Mouse (Mus musculus): ENCODE results near the gene Tmod2. TPM values are rescaled to one million over a fixed set of nuclear protein-coding genes. Genes with fewer than 3 reads are reported as not detected.
A peak's percentile ranks its signal among the peaks of the same experiment; 100 is the strongest.

Tmod2 gene
- total and polyA plus RNA-seq, 2 experiments: 0.09 TPM; not detected in 1

DNA sequence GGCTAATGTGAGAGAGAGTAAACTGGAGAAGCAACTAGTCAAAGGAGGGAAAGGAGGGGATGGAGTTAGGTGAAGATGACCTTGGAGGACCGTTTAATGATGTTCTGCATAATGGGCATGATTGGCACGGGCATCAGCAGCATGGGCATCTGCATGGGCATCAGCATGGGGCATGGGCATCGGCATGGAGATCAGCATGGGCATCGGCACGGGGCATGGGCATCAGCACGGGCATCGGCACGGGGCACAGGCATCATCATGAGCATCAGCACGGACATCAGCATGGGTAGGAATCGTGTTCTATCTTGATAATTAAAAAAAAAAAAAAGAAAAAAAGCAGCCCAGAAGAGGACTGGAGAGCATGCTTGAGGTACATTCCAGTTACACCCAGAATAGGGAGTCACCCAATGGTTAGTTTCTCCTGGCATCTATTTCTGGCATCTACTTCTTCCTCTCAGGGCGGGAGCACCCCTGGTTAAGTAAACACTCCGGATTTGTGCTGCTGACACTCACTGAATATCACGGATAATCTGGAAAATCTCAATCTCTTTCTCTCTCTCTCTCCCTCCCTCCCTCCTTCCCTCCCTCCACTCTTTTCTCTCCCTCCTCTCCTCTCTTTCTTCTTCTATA lies 50.0 kb downstream of the Tmod2 start:
- no peaks in the 10 kb centered on the region; the same call in 1 of the 2 replicates for H3K79me2 ChIP-seq (ENCODE audit: control insufficient read depth, insufficient read depth, low read length)
- no peak overlapping the region for H3K9ac ChIP-seq (ENCODE audit: low read depth, low read length)
- DNase-seq (ENCODE audit: extremely low read depth, low read depth, low spot score): no peak
- H3K27me3 ChIP-seq (ENCODE audit: control insufficient read depth, insufficient read depth, low read length): no peaks in the 10 kb centered on the region
- H3K36me3 ChIP-seq (ENCODE audit: control insufficient read depth, insufficient read depth, low read length): no peaks in the 10 kb centered on the region
- TF ChIP-seq CTCF (IDR thresholded peaks at IDR 0.05; ENCODE audit: low read depth, low read length) (no peak), POLR2A (IDR thresholded peaks at IDR 0.05; ENCODE audit: extremely low read depth, insufficient read depth, low read length) (no peak)
- no peak overlapping the region for H3K4me3 ChIP-seq (ENCODE audit: insufficient read depth, low read depth, low read length)
- H3K27ac ChIP-seq (replicated peaks; ENCODE audit: insufficient read depth, low read depth, low read length): no peak overlapping the region
- peaks cover 4% of the 10 kb centered on the region; the same call in 1 of the 2 replicates for H3K4me1 ChIP-seq (ENCODE audit: control insufficient read depth, insufficient read depth, low read length)
- WGBS: 81% methylated on average over 13 of the region's 13 CpGs

DNA sequence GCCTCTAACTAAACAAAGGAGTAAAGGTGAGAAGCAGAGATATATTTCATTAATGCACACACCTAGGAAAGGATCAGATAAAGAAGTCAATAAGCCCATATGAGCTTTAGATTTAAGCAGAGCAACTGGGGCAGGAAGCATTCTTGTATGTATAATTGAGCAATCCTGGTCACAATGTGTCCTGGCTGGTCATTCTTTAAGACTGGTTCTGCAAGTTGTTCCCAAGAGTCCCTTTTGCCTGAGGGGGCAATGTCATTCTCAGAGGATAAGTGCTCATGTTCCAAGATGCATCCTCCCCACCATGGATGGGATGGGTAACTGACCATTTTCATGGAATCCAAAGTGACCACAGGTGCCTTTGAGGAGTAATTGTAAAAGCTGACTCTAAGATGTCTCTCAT lies 50.8 kb downstream of the Tmod2 start:
- Histone ChIP-seq H3K27ac (replicated peaks; ENCODE audit: insufficient read depth, low read depth, low read length) (no peak overlapping the region), H3K4me3 (ENCODE audit: insufficient read depth, low read depth, low read length) (no peak overlapping the region), H3K79me2 (ENCODE audit: control insufficient read depth, insufficient read depth, low read length) (no peaks in the 10 kb centered on the region; the same call in 1 of the 2 replicates), H3K36me3 (ENCODE audit: control insufficient read depth, insufficient read depth, low read length) (no peaks in the 10 kb centered on the region), H3K27me3 (ENCODE audit: control insufficient read depth, insufficient read depth, low read length) (no peaks in the 10 kb centered on the region), H3K4me1 (ENCODE audit: control insufficient read depth, insufficient read depth, low read length) (peaks cover 4% of the 10 kb centered on the region; the same call in 1 of the 2 replicates), H3K9ac (ENCODE audit: low read depth, low read length) (no peak overlapping the region)
- TF ChIP-seq POLR2A (IDR thresholded peaks at IDR 0.05; ENCODE audit: extremely low read depth, insufficient read depth, low read length) (no peak), CTCF (IDR thresholded peaks at IDR 0.05; ENCODE audit: low read depth, low read length) (no peak)
- no peak for DNase-seq (ENCODE audit: extremely low read depth, low read depth, low spot score)

DNA sequence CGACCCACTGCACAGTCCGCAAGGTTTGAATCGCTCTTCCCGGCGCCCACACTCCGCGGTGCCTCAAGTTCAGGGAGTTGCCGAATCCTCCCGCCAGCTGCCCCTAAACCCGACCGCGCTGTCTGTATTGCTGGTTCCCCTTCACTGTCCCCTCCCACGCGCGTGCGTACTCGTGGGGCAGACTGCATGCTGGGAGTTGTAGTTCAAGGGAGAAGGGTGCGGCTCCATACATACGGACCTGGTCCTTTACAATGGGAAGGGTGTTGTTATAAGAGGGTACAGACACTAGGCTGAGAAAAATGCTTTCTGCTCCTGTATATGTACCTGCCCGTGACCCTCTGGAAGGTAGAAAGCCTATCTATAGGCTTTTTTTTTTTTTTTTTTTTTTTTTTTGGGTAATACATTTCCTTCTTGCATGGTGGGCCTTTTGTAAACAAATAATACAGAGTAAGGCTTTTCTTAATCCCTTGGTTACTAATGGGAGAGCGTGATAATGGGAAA lies 51.6 kb downstream of the Tmod2 start, which contains the start of gene Tmod3:
Tmod3 (minus strand) TSS at position 146 of the 501 bp plus-strand sequence.
- no peak for TF ChIP-seq CTCF (IDR thresholded peaks at IDR 0.05; ENCODE audit: low read depth, low read length)
- TF ChIP-seq POLR2A (IDR thresholded peaks at IDR 0.05; ENCODE audit: extremely low read depth, insufficient read depth, low read length): peak; percentile 84
- Histone ChIP-seq H3K79me2 (ENCODE audit: control insufficient read depth, insufficient read depth, low read length) (peaks cover 4% of the 10 kb centered on the region; the same call in 1 of the 2 replicates), H3K4me1 (ENCODE audit: control insufficient read depth, insufficient read depth, low read length) (peaks cover 4% of the 10 kb centered on the region; the same call in 1 of the 2 replicates), H3K27ac (replicated peaks; ENCODE audit: insufficient read depth, low read depth, low read length) (peak within 1 kb of the TSS; percentile 81), H3K4me3 (ENCODE audit: insufficient read depth, low read depth, low read length) (peak within 1 kb of the TSS; percentile 99), H3K27me3 (ENCODE audit: control insufficient read depth, insufficient read depth, low read length) (no peaks in the 10 kb centered on the region), H3K9ac (ENCODE audit: low read depth, low read length) (peak within 1 kb of the TSS; percentile 96), H3K36me3 (ENCODE audit: control insufficient read depth, insufficient read depth, low read length) (no peaks in the 10 kb centered on the region)
- DNase-seq (ENCODE audit: extremely low read depth, low read depth, low spot score): peak; percentile 80
- WGBS: 2% methylated on average over 21 of the region's 21 CpGs

DNA sequence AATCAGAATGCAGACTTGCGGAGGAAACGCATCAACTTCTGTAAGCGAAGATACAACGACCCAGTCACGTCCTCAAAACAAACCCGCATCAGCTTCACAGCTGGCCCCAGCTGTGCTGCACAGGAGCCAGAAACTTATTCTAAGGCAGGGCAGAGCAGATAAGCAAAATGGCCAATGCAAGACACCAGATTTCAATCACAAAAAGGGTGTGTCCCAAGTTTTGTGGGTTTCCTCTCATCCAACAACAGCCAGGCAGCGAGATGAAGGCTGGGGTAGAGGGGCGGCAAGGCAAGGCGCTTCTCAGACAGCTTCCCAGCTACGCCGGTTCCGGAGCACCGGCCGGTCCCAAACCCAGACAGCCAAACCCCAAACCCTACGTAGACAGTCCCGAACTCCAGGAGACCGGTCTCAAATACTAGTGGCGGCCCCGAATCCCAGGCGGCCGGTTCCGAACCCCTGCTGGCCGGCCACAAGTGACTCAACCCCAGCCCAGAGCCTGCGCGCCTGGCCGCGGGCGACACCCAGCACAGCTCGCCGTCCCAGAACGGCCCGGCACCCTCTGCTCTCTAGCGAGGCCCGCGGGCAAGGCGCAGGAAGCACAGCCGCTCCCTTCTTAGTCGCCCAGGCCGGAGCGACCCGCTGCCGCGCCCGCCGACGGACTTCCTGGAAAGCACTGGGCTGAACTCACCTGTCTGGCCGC lies 52.2 kb downstream of the Tmod2 start:
- H3K4me1 ChIP-seq (ENCODE audit: control insufficient read depth, insufficient read depth, low read length): peaks cover 4% of the 10 kb centered on the region; the same call in 1 of the 2 replicates

DNA sequence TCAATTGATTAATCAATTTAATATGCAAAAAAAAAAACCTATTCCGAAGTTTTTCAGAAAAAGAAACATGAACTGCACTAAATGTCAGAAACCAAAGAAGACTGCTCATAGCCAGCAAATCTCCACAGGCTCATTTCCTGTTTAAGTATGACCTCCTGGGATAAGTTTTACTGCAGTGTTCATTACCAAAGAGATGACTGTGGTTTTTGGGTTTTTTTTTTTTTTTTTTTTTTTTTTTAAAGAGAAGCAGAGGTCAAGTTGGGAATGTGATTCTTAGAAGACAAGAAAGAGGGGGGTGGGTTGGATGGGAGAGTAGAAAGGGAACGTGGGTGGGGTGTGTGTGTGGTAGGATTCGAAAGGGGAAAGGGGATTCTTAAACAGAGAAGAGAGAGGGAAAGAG lies 52.8 kb downstream of the Tmod2 start:
- Histone ChIP-seq H3K4me3 (ENCODE audit: insufficient read depth, low read depth, low read length) (peak overlapping the region; percentile 99), H3K36me3 (ENCODE audit: control insufficient read depth, insufficient read depth, low read length) (no peaks in the 10 kb centered on the region), H3K79me2 (ENCODE audit: control insufficient read depth, insufficient read depth, low read length) (peaks cover 13% of the 10 kb centered on the region; the same call in 1 of the 2 replicates), H3K9ac (ENCODE audit: low read depth, low read length) (no peak overlapping the region; the same call in 1 of the 2 replicates), H3K27ac (replicated peaks; ENCODE audit: insufficient read depth, low read depth, low read length) (peak overlapping the region; percentile 81), H3K27me3 (ENCODE audit: control insufficient read depth, insufficient read depth, low read length) (no peaks in the 10 kb centered on the region), H3K4me1 (ENCODE audit: control insufficient read depth, insufficient read depth, low read length) (peaks cover 4% of the 10 kb centered on the region; the same call in 1 of the 2 replicates)
- WGBS: 22% methylated on average over 3 of the region's 3 CpGs
- no peak for DNase-seq (ENCODE audit: extremely low read depth, low read depth, low spot score)
- TF ChIP-seq CTCF (IDR thresholded peaks at IDR 0.05; ENCODE audit: low read depth, low read length): no peak
- TF ChIP-seq POLR2A (IDR thresholded peaks at IDR 0.05; ENCODE audit: extremely low read depth, insufficient read depth, low read length): no peak

More for the DNA sequence above, 52.2 kb downstream of the Tmod2 start:
- DNase-seq (ENCODE audit: extremely low read depth, low read depth, low spot score): peak; percentile 19
- Histone ChIP-seq H3K36me3 (ENCODE audit: control insufficient read depth, insufficient read depth, low read length) (no peaks in the 10 kb centered on the region), H3K27me3 (ENCODE audit: control insufficient read depth, insufficient read depth, low read length) (no peaks in the 10 kb centered on the region), H3K27ac (replicated peaks; ENCODE audit: insufficient read depth, low read depth, low read length) (peak overlapping the region; percentile 81), H3K4me3 (ENCODE audit: insufficient read depth, low read depth, low read length) (peak overlapping the region; percentile 99), H3K9ac (ENCODE audit: low read depth, low read length) (peak overlapping the region; percentile 96), H3K79me2 (ENCODE audit: control insufficient read depth, insufficient read depth, low read length) (peaks cover 8% of the 10 kb centered on the region; the same call in 1 of the 2 replicates)
- 1% methylated on average over 47 of the region's 47 CpGs for WGBS
- TF ChIP-seq CTCF (IDR thresholded peaks at IDR 0.05; ENCODE audit: low read depth, low read length): no peak
- no peak for TF ChIP-seq POLR2A (IDR thresholded peaks at IDR 0.05; ENCODE audit: extremely low read depth, insufficient read depth, low read length)
